Comparison of ENCODE assay signal across 11 mouse cellular contexts in the genomic region with DNA sequence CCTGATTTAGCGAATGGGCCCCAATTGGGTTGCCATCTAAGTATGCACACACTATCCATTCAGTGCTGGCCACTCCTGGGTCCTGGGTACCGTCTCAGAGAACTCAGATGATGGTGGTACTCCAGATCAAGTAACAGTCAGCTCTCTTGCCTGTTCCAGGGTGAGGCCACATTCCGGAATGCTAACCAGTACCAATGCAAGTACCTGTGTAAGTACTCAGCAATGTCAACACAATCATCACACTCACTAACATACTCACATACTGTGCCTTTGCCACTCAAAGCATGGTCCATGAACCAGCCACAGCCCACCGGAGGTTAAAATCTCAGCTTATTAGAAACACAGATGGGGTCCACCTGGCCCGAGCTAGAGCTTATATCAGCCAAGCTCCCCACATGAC. TPM values are rescaled to one million over a fixed set of nuclear protein-coding genes. Genes with fewer than 3 reads are reported as not detected.
DNase-seq lines count a peak whose midpoint lies in the region; ATAC-seq lines count a peak whose summit lies in the region.
"Had no signal": no experiment of that assay in that cellular context is flagged by ENCODE, and none has a peak within 500 bp of the region (broad histone marks: within the 10 kb centered on the region; RNA-seq: fewer than 3 reads in every experiment).

No protein-coding gene starts in this region.

- H3K9me3 ChIP-seq in heart, embryonic 10.5 days, result no peaks in the 10 kb centered on the region
- H3K9me3 ChIP-seq in heart, embryonic 11.5 days (replicated peaks; ENCODE audit: control insufficient read depth, low read length), result no peaks in the 10 kb centered on the region
- H3K9me3 ChIP-seq in lung, embryonic 15.5 days, result no peaks in the 10 kb centered on the region
- no peaks in the 10 kb centered on the region for H3K9me3 ChIP-seq in hindbrain, embryonic 16.5 days (ENCODE audit: control insufficient read depth, low read length)
- H3K9me3 ChIP-seq in neural tube, embryonic 15.5 days (replicated peaks), result no peaks in the 10 kb centered on the region
- H3K9me3 ChIP-seq: forebrain, embryonic 15.5 days had no signal

- no peak overlapping the region for H3K9ac ChIP-seq in heart, embryonic 11.5 days (ENCODE audit: low read depth, low read length)
- H3K9ac ChIP-seq in lung, embryonic 15.5 days, result no peak overlapping the region
- no peak overlapping the region for H3K9ac ChIP-seq in hindbrain, embryonic 16.5 days (ENCODE audit: low read depth, low read length)
- no peak overlapping the region for H3K9ac ChIP-seq in neural tube, embryonic 15.5 days (replicated peaks)
- H3K9ac ChIP-seq: forebrain, embryonic 15.5 days had no signal

- no peak for DNase-seq in heart, embryonic 10.5 days (ENCODE audit: low spot score)
- no peak for DNase-seq in lung, postnatal 14 days
- DNase-seq in embryo, embryonic 9.5 days (ENCODE audit: extremely low spot score), result no peak
- DNase-seq in left cerebral cortex, adult 8-10 months (ENCODE audit: low spot score in 2 of 2), result no peak
- DNase-seq: adrenal gland, postnatal 25 days had no signal

- H3K4me3 ChIP-seq in heart, embryonic 10.5 days, result no peak overlapping the region
- no peak overlapping the region for H3K4me3 ChIP-seq in heart, embryonic 11.5 days (ENCODE audit: low read depth, low read length)
- H3K4me3 ChIP-seq in lung, embryonic 15.5 days, result no peak overlapping the region
- H3K4me3 ChIP-seq in hindbrain, embryonic 16.5 days (ENCODE audit: low read length), result no peak overlapping the region
- no peak overlapping the region for H3K4me3 ChIP-seq in neural tube, embryonic 15.5 days (replicated peaks)
- H3K4me3 ChIP-seq: forebrain, embryonic 15.5 days had no signal

- H3K4me2 ChIP-seq in heart, embryonic 11.5 days, result no peak overlapping the region
- H3K4me2 ChIP-seq in lung, embryonic 15.5 days, result no peak overlapping the region
- no peak overlapping the region for H3K4me2 ChIP-seq in hindbrain, embryonic 16.5 days (ENCODE audit: low read length)
- H3K4me2 ChIP-seq in neural tube, embryonic 15.5 days, result no peak overlapping the region

- WGBS in heart, embryonic 10.5 days, result 66% methylated on average over 5 of the region's 5 CpGs
- WGBS in heart, embryonic 11.5 days (ENCODE audit: insufficient replicate concordance), result 59% methylated on average over 5 of the region's 5 CpGs
- WGBS in lung, embryonic 15.5 days, result 70% methylated on average over 5 of the region's 5 CpGs
- 93% methylated on average over 5 of the region's 5 CpGs for WGBS in hindbrain, embryonic 16.5 days
- WGBS in neural tube, embryonic 15.5 days, result 83% methylated on average over 5 of the region's 5 CpGs

- peak overlapping the region; percentile 17; the same call in 1 of the 2 replicates for H3K27ac ChIP-seq in heart, embryonic 10.5 days
- no peak overlapping the region for H3K27ac ChIP-seq in heart, embryonic 11.5 days (ENCODE audit: low read depth, low read length)
- H3K27ac ChIP-seq in lung, embryonic 15.5 days, result peak overlapping the region; percentile 90
- peak overlapping the region; percentile 65 for H3K27ac ChIP-seq in hindbrain, embryonic 16.5 days (ENCODE audit: low read depth, low read length)
- peak overlapping the region; percentile 65; the same call in 1 of the 2 replicates for H3K27ac ChIP-seq in neural tube, embryonic 15.5 days (replicated peaks)

- H3K27me3 ChIP-seq in heart, embryonic 10.5 days (ENCODE audit: insufficient read depth, poor library complexity, severe bottlenecking), result peaks cover 48% of the 10 kb centered on the region
- peaks cover 6% of the 10 kb centered on the region; the same call in 1 of the 2 replicates for H3K27me3 ChIP-seq in heart, embryonic 11.5 days (ENCODE audit: control insufficient read depth, insufficient read depth, low read length)
- H3K27me3 ChIP-seq in lung, embryonic 15.5 days, result no peaks in the 10 kb centered on the region
- H3K27me3 ChIP-seq in hindbrain, embryonic 16.5 days (replicated peaks; ENCODE audit: control insufficient read depth, insufficient read depth, low read length), result peaks cover 3% of the 10 kb centered on the region; the same call in 1 of the 2 replicates
- H3K27me3 ChIP-seq in neural tube, embryonic 15.5 days (replicated peaks), result no peaks in the 10 kb centered on the region; the same call in none of the 2 replicates
- H3K27me3 ChIP-seq: forebrain, embryonic 15.5 days; Patski had no signal

- no peak for ATAC-seq in heart, embryonic 11.5 days (replicated peaks; ENCODE audit: insufficient number of reproducible peaks, low FRiP score, low TSS enrichment)
- no peak for ATAC-seq in lung, embryonic 15.5 days (ENCODE audit: borderline replicate concordance, extremely low read depth, low FRiP score, low TSS enrichment)
- no peak for ATAC-seq in hindbrain, embryonic 16.5 days
- no peak for ATAC-seq in neural tube, embryonic 15.5 days (ENCODE audit: low FRiP score)
- ATAC-seq: Patski had no signal

- H3K36me3 ChIP-seq in heart, embryonic 10.5 days, result no peaks in the 10 kb centered on the region
- H3K36me3 ChIP-seq in heart, embryonic 11.5 days (ENCODE audit: control insufficient read depth, insufficient read depth, low read length), result no peaks in the 10 kb centered on the region
- H3K36me3 ChIP-seq in lung, embryonic 15.5 days, result no peaks in the 10 kb centered on the region
- H3K36me3 ChIP-seq in hindbrain, embryonic 16.5 days (ENCODE audit: control insufficient read depth, insufficient read depth, low read length), result no peaks in the 10 kb centered on the region
- no peaks in the 10 kb centered on the region for H3K36me3 ChIP-seq in neural tube, embryonic 15.5 days
- H3K36me3 ChIP-seq: forebrain, embryonic 15.5 days had no signal

- H3K4me1 ChIP-seq in heart, embryonic 10.5 days, result peaks cover 68% of the 10 kb centered on the region
- H3K4me1 ChIP-seq in heart, embryonic 11.5 days (ENCODE audit: control insufficient read depth, insufficient read depth, low read length), result peaks cover 42% of the 10 kb centered on the region
- peaks cover 94% of the 10 kb centered on the region for H3K4me1 ChIP-seq in lung, embryonic 15.5 days
- H3K4me1 ChIP-seq in hindbrain, embryonic 16.5 days (ENCODE audit: control insufficient read depth, insufficient read depth, low read depth, low read length), result peaks cover 37% of the 10 kb centered on the region
- peaks cover 64% of the 10 kb centered on the region for H3K4me1 ChIP-seq in neural tube, embryonic 15.5 days

RNA-seq across cellular contexts. Expression of a gene that starts 10.7 kb away (rescaled TPM):
- 1.2 TPM in 2 replicates for polyA plus RNA-seq in heart, embryonic 10.5 days (2016; fragmentation: Nextera tagmentation; extraction: Ambion mirVana)
- 0.66 and 0.79 TPM in 2 replicates for polyA plus RNA-seq in heart, embryonic 11.5 days (2014; fragmentation: Nextera tagmentation; extraction: Ambion mirVana)
- polyA plus RNA-seq in lung, embryonic 15.5 days (2015; fragmentation: Nextera tagmentation; extraction: Ambion mirVana), result 3.1 and 3.2 TPM in 2 replicates
- polyA plus RNA-seq in hindbrain, embryonic 16.5 days (2015; fragmentation: Nextera tagmentation; extraction: Ambion mirVana), result 11.5 and 14.3 TPM in 2 replicates
- 11.2 and 12.2 TPM in 2 replicates for polyA plus RNA-seq in neural tube, embryonic 15.5 days (2015; fragmentation: Nextera tagmentation; extraction: Ambion mirVana)
- total RNA-seq in left cerebral cortex, adult 8-10 months (2022), result 10 to 100 TPM; 72.6 to 77.7 (median 74.9) TPM

RNA-seq across cellular contexts. Expression of a gene that starts 53.4 kb away (rescaled TPM):
- polyA plus RNA-seq in heart, embryonic 10.5 days (2016; fragmentation: Nextera tagmentation; extraction: Ambion mirVana), result 17.4 and 30.6 TPM in 2 replicates
- 22.7 and 23.0 TPM in 2 replicates for polyA plus RNA-seq in heart, embryonic 11.5 days (2014; fragmentation: Nextera tagmentation; extraction: Ambion mirVana)
- 5.6 and 6.5 TPM in 2 replicates for polyA plus RNA-seq in lung, embryonic 15.5 days (2015; fragmentation: Nextera tagmentation; extraction: Ambion mirVana)
- polyA plus RNA-seq in hindbrain, embryonic 16.5 days (2015; fragmentation: Nextera tagmentation; extraction: Ambion mirVana), result 0.95 and 1.1 TPM in 2 replicates
- 0.79 and 1.7 TPM in 2 replicates for polyA plus RNA-seq in neural tube, embryonic 15.5 days (2015; fragmentation: Nextera tagmentation; extraction: Ambion mirVana)
- total RNA-seq in left cerebral cortex, adult 8-10 months (2022), result 10 to 100 TPM; 28.7 to 33.3 (median 29.0) TPM
